Comparison of ENCODE assay signal across 12 mouse cellular contexts in the genomic region with DNA sequence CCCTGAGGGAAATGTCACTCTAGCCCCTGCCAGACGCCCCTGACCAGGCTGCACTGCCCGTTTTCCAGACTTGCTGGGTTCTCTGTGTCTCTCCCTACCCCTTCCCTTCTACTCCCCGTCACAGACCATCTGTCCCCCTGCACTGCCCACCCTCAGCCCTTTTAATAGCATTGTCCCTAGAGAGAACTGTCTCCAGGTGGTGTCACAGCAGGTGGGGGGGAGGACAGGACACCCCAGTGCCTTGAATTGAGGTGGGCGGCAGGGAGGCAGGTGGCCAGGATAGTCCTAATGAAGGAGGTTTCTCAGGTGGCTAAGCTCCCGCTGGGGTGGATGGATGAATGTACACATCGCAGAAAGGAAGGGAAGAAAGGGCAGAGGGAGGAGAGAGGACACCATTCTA. TPM values are rescaled to one million over a fixed set of nuclear protein-coding genes. Genes with fewer than 3 reads are reported as not detected.
DNase-seq lines count a peak whose midpoint lies in the region; ATAC-seq and TF ChIP-seq lines count a peak whose summit lies in the region.
"Had no signal": no experiment of that assay in that cellular context is flagged by ENCODE, and none has a peak within 500 bp of the region (broad histone marks: within the 10 kb centered on the region; RNA-seq: fewer than 3 reads in every experiment).

No protein-coding gene starts in this region.

- H3K4me2 ChIP-seq in neural tube, embryonic 12.5 days (replicated peaks) = no peak overlapping the region; the same call in none of the 2 replicates
- H3K4me2 ChIP-seq in neural tube, embryonic 15.5 days = no peak overlapping the region

- peak; percentile 34 for ATAC-seq in neural tube, embryonic 12.5 days (ENCODE audit: low FRiP score, low read depth)
- ATAC-seq in neural tube, embryonic 15.5 days (ENCODE audit: low FRiP score) = no peak

- no peak for TF ChIP-seq CTCF in lung, adult 2 months (IDR thresholded peaks at IDR 0.05; ENCODE audit: insufficient read depth, low read length)

- H3K27me3 ChIP-seq in neural tube, embryonic 12.5 days (replicated peaks) = peaks cover 6% of the 10 kb centered on the region; the same call in 1 of the 2 replicates
- H3K27me3 ChIP-seq in neural tube, embryonic 15.5 days (replicated peaks) = 0 out of 2 replicates have a peak, but pooled peaks cover 7% of the 10 kb centered on the region

- H3K9me3 ChIP-seq in neural tube, embryonic 12.5 days = no peaks in the 10 kb centered on the region
- no peaks in the 10 kb centered on the region for H3K9me3 ChIP-seq in neural tube, embryonic 15.5 days (replicated peaks)

- 10% methylated on average over 6 of the region's 6 CpGs for WGBS in neural tube, embryonic 12.5 days
- WGBS in neural tube, embryonic 15.5 days = 7% methylated on average over 6 of the region's 6 CpGs
- WGBS in lung, adult 2 months = 29% methylated on average over 6 of the region's 6 CpGs

- H3K4me1 ChIP-seq in neural tube, embryonic 12.5 days = peaks cover 17% of the 10 kb centered on the region
- H3K4me1 ChIP-seq in neural tube, embryonic 15.5 days = peaks cover 24% of the 10 kb centered on the region
- H3K4me1 ChIP-seq in lung, adult 2 months (ENCODE audit: control insufficient read depth, insufficient read depth, low read length) = no peaks in the 10 kb centered on the region

- intact Hi-C loops in left cerebral cortex, postnatal 36 days (cut with DNase I) = no loop called here
- intact Hi-C loops in gastrocnemius, postnatal 36 days (cut with DNase I) = loop anchor here (5.0 kb wide), 1 partner anchor 347 kb away; no protein-coding TSS in a partner anchor

- peak; percentile 39 for DNase-seq in cerebellum, adult 9-11 months
- DNase-seq in cerebellum, postnatal 4 days (ENCODE audit: low spot score in 2 of 2) = no peak
- peak; percentile 71 to 75 for DNase-seq in left cerebral cortex, postnatal 36 days (ENCODE audit: low spot score in 2 of 2)
- DNase-seq in right cerebral cortex, postnatal 36 days (ENCODE audit: low spot score in 2 of 2) = peak; percentile 65 to 73
- no peak for DNase-seq in gastrocnemius, postnatal 36 days
- no peak for DNase-seq in lung, adult 2 months
- DNase-seq: adrenal gland, postnatal 10 days; kidney, postnatal 36 days; lung, postnatal 36 days had no signal

- TF ChIP-seq POLR2A in lung, adult 2 months (IDR thresholded peaks at IDR 0.05; ENCODE audit: borderline replicate concordance, extremely low read depth, low read depth, low read length) = no peak

- no peaks in the 10 kb centered on the region for H3K36me3 ChIP-seq in neural tube, embryonic 12.5 days
- no peaks in the 10 kb centered on the region for H3K36me3 ChIP-seq in neural tube, embryonic 15.5 days

- H3K27ac ChIP-seq in neural tube, embryonic 12.5 days = no peak overlapping the region
- H3K27ac ChIP-seq in neural tube, embryonic 15.5 days (replicated peaks) = no peak overlapping the region

- H3K4me3 ChIP-seq in neural tube, embryonic 12.5 days = no peak overlapping the region
- H3K4me3 ChIP-seq in neural tube, embryonic 15.5 days (replicated peaks) = no peak overlapping the region
- H3K4me3 ChIP-seq in lung, adult 2 months (replicated peaks; ENCODE audit: extremely low read depth, low read depth, low read length) = no peak overlapping the region

- H3K9ac ChIP-seq in neural tube, embryonic 12.5 days = 0 out of 2 replicates have a peak overlapping the region, but pooled peaks have one; percentile 1
- no peak overlapping the region; the same call in 1 of the 2 replicates for H3K9ac ChIP-seq in neural tube, embryonic 15.5 days (replicated peaks)

RNA-seq across cellular contexts. Expression of a gene that starts 17.9 kb away (rescaled TPM):
- polyA plus RNA-seq in neural tube, embryonic 12.5 days (2016; fragmentation: Nextera tagmentation; extraction: Ambion mirVana) = 130 and 145 TPM in 2 replicates
- 495 and 557 TPM in 2 replicates for polyA plus RNA-seq in neural tube, embryonic 15.5 days (2015; fragmentation: Nextera tagmentation; extraction: Ambion mirVana)
- total RNA-seq in left cerebral cortex, postnatal 36 days (2021) = 1,000 to 10,000 TPM; 1,722 to 1,837 TPM
- total RNA-seq in gastrocnemius, postnatal 36 days (2021) = 1 to 10 TPM; 4.0 to 4.8 TPM
- polyA plus RNA-seq in lung, adult 2 months (2012; rRNA removed) = 17.4 and 21.5 TPM in 2 replicates
- total RNA-seq: neutrophil, adult 5-6 weeks had no signal

RNA-seq across cellular contexts. Expression of a gene that starts 21.1 kb away (rescaled TPM):
- polyA plus RNA-seq in neural tube, embryonic 12.5 days (2016; fragmentation: Nextera tagmentation; extraction: Ambion mirVana) = 16.6 and 23.0 TPM in 2 replicates
- 32.9 and 34.8 TPM in 2 replicates for polyA plus RNA-seq in neural tube, embryonic 15.5 days (2015; fragmentation: Nextera tagmentation; extraction: Ambion mirVana)
- total RNA-seq in left cerebral cortex, postnatal 36 days (2021) = 10 to 100 TPM; 16.5 to 19.7 TPM
- total RNA-seq in gastrocnemius, postnatal 36 days (2021) = 10 to 100 TPM in 1 of 2 experiments, 1 to 10 TPM in 1; 9.6 to 13.3 TPM
- polyA plus RNA-seq in lung, adult 2 months (2012; rRNA removed) = 8.9 and 13.8 TPM in 2 replicates

Comparison
In these comparisons a context has a peak if more than half of its experiments do, and no peak if none do; other contexts are left out.
1. DNase-seq: peak in cerebellum, adult 9-11 months (single experiment), left cerebral cortex, postnatal 36 days (2 of 2) and right cerebral cortex, postnatal 36 days (2 of 2); none in cerebellum, postnatal 4 days (0 of 2), gastrocnemius, postnatal 36 days (0 of 2) and lung, adult 2 months (single experiment).